Mouse (Mus musculus): ENCODE measurements around the gene Hamp2. TPM values are rescaled to one million over a fixed set of nuclear protein-coding genes. Genes with fewer than 3 reads are reported as not detected.
A peak's percentile ranks its signal among the peaks of the same experiment; 100 is the strongest.

Hamp2 gene
- total and polyA plus RNA-seq, 2 experiments from 2014 or later = not detected

- peak; percentile 42 for ATAC-seq (ENCODE audit: insufficient read depth, low read depth)
- Histone ChIP-seq H3K4me3 (ENCODE audit: low read depth, low read length) (peak overlapping the region; percentile 99), H3K36me3 (replicated peaks; ENCODE audit: control insufficient read depth, insufficient read depth, low read length) (peaks cover 45% of the 10 kb centered on the region)
Measured at GRCm38 (mm10) chr7:30956357-30956751, 31.9 kb upstream of the Hamp2 start.

GRCm38 (mm10) chr7:30955584-30956356, 31.3 kb upstream of the Hamp2 start:
- TF ChIP-seq CTCF (IDR thresholded peaks at IDR 0.05; ENCODE audit: low read depth) (peak; percentile 68), EP300 (IDR thresholded peaks at IDR 0.05; ENCODE audit: low read depth) (no peak)
- ATAC-seq (ENCODE audit: insufficient read depth, low read depth) = peak; percentile 69
- H3K36me3 ChIP-seq (replicated peaks; ENCODE audit: control insufficient read depth, insufficient read depth, low read length) = peaks cover 50% of the 10 kb centered on the region
- H3K4me2 ChIP-seq (ENCODE audit: low read depth, low read length) = peak overlapping the region; percentile 92
- H3K27ac ChIP-seq (ENCODE audit: low read depth) = peak overlapping the region; percentile 99
- H3K27me3 ChIP-seq (ENCODE audit: control insufficient read depth, insufficient read depth, low read length) = no peaks in the 10 kb centered on the region
- H3K9me3 ChIP-seq (replicated peaks; ENCODE audit: control insufficient read depth, low read length) = no peaks in the 10 kb centered on the region
- DNase-seq (ENCODE audit: low spot score) = peak; percentile 87
- H3K4me1 ChIP-seq (ENCODE audit: control insufficient read depth, insufficient read depth) = peaks cover 16% of the 10 kb centered on the region
- peak overlapping the region; percentile 100 for H3K9ac ChIP-seq (replicated peaks; ENCODE audit: low read depth, low read length)
- under 1% methylated on average over 59 of the region's 64 CpGs for WGBS
- peak overlapping the region; percentile 99 for H3K4me3 ChIP-seq (ENCODE audit: low read depth, low read length)

More at GRCm38 (mm10) chr7:30956357-30956751, 31.9 kb upstream of the Hamp2 start:
- Histone ChIP-seq H3K4me1 (ENCODE audit: control insufficient read depth, insufficient read depth) (peaks cover 20% of the 10 kb centered on the region), H3K9me3 (replicated peaks; ENCODE audit: control insufficient read depth, low read length) (no peaks in the 10 kb centered on the region), H3K4me2 (ENCODE audit: low read depth, low read length) (peak overlapping the region; percentile 92), H3K27me3 (ENCODE audit: control insufficient read depth, insufficient read depth, low read length) (no peaks in the 10 kb centered on the region), H3K9ac (replicated peaks; ENCODE audit: low read depth, low read length) (peak overlapping the region; percentile 100), H3K27ac (ENCODE audit: low read depth) (peak overlapping the region; percentile 99)
- DNase-seq (ENCODE audit: low spot score) = no peak
- 0% methylated on average over 24 of the region's 49 CpGs for WGBS
- no peak for TF ChIP-seq CTCF (IDR thresholded peaks at IDR 0.05; ENCODE audit: low read depth)

GRCm38 (mm10) chr7:30954971-30955520, 30.6 kb upstream of the Hamp2 start:
- DNase-seq (ENCODE audit: low spot score) (no peak), ATAC-seq (ENCODE audit: insufficient read depth, low read depth) (no peak)
- H3K9ac ChIP-seq (replicated peaks; ENCODE audit: low read depth, low read length) = no peak overlapping the region
- TF ChIP-seq CTCF (IDR thresholded peaks at IDR 0.05; ENCODE audit: low read depth) (no peak), EP300 (IDR thresholded peaks at IDR 0.05; ENCODE audit: low read depth) (no peak)
- H3K27me3 ChIP-seq (ENCODE audit: control insufficient read depth, insufficient read depth, low read length) = no peaks in the 10 kb centered on the region
- H3K4me3 ChIP-seq (ENCODE audit: low read depth, low read length) = no peak overlapping the region
- WGBS = 91% methylated on average over 12 of the region's 12 CpGs
- H3K4me1 ChIP-seq (ENCODE audit: control insufficient read depth, insufficient read depth) = peaks cover 15% of the 10 kb centered on the region
- peak overlapping the region; percentile 92 for H3K4me2 ChIP-seq (ENCODE audit: low read depth, low read length)
- H3K9me3 ChIP-seq (replicated peaks; ENCODE audit: control insufficient read depth, low read length) = no peaks in the 10 kb centered on the region
- no peak overlapping the region for H3K27ac ChIP-seq (ENCODE audit: low read depth)
- H3K36me3 ChIP-seq (replicated peaks; ENCODE audit: control insufficient read depth, insufficient read depth, low read length) = peaks cover 57% of the 10 kb centered on the region

- no peak overlapping the region for H3K27ac ChIP-seq (ENCODE audit: low read depth)
- DNase-seq (ENCODE audit: low spot score) = no peak
- no peak for ATAC-seq (ENCODE audit: insufficient read depth, low read depth)
- H3K4me2 ChIP-seq (ENCODE audit: low read depth, low read length) = no peak overlapping the region
- no peak overlapping the region for H3K9ac ChIP-seq (replicated peaks; ENCODE audit: low read depth, low read length)
- H3K27me3 ChIP-seq (ENCODE audit: control insufficient read depth, insufficient read depth, low read length) = no peaks in the 10 kb centered on the region
- H3K4me3 ChIP-seq (ENCODE audit: low read depth, low read length) = no peak overlapping the region
- no peak for TF ChIP-seq CTCF (IDR thresholded peaks at IDR 0.05; ENCODE audit: low read depth)
- TF ChIP-seq EP300 (IDR thresholded peaks at IDR 0.05; ENCODE audit: low read depth) = no peak
- H3K9me3 ChIP-seq (replicated peaks; ENCODE audit: control insufficient read depth, low read length) = no peaks in the 10 kb centered on the region
- H3K4me1 ChIP-seq (ENCODE audit: control insufficient read depth, insufficient read depth) = peaks cover 15% of the 10 kb centered on the region
- H3K36me3 ChIP-seq (replicated peaks; ENCODE audit: control insufficient read depth, insufficient read depth, low read length) = peaks cover 65% of the 10 kb centered on the region
- WGBS = 64% methylated on average over 3 of the region's 3 CpGs
Measured at GRCm38 (mm10) chr7:30954036-30954435, 29.6 kb upstream of the Hamp2 start.

GRCm38 (mm10) chr7:30953459-30953858, 29.0 kb upstream of the Hamp2 start:
- Histone ChIP-seq H3K4me1 (ENCODE audit: control insufficient read depth, insufficient read depth) (peaks cover 12% of the 10 kb centered on the region), H3K36me3 (replicated peaks; ENCODE audit: control insufficient read depth, insufficient read depth, low read length) (peaks cover 64% of the 10 kb centered on the region), H3K27ac (ENCODE audit: low read depth) (no peak overlapping the region), H3K4me2 (ENCODE audit: low read depth, low read length) (no peak overlapping the region), H3K9ac (replicated peaks; ENCODE audit: low read depth, low read length) (no peak overlapping the region), H3K27me3 (ENCODE audit: control insufficient read depth, insufficient read depth, low read length) (no peaks in the 10 kb centered on the region), H3K9me3 (replicated peaks; ENCODE audit: control insufficient read depth, low read length) (no peaks in the 10 kb centered on the region), H3K4me3 (ENCODE audit: low read depth, low read length) (no peak overlapping the region)
- no peak for ATAC-seq (ENCODE audit: insufficient read depth, low read depth)
- DNase-seq (ENCODE audit: low spot score) = no peak
- 79% methylated on average over 6 of the region's 6 CpGs for WGBS
- no peak for TF ChIP-seq EP300 (IDR thresholded peaks at IDR 0.05; ENCODE audit: low read depth)
- TF ChIP-seq CTCF (IDR thresholded peaks at IDR 0.05; ENCODE audit: low read depth) = no peak
